Mouse (Mus musculus): ENCODE data around the gene Skida1. TPM values are rescaled to one million over a fixed set of nuclear protein-coding genes. Genes with fewer than 3 reads are reported as not detected.
"Not testable (repeated sequence)": the region's sequence is repeated elsewhere in the genome, so short reads cannot be mapped to it uniquely, and the experiment has no call there.

The Skida1 gene
- polyA plus RNA-seq (2014; fragmentation: Nextera tagmentation; extraction: Ambion mirVana): 1.6 and 2.4 TPM in 2 replicates

DNA sequence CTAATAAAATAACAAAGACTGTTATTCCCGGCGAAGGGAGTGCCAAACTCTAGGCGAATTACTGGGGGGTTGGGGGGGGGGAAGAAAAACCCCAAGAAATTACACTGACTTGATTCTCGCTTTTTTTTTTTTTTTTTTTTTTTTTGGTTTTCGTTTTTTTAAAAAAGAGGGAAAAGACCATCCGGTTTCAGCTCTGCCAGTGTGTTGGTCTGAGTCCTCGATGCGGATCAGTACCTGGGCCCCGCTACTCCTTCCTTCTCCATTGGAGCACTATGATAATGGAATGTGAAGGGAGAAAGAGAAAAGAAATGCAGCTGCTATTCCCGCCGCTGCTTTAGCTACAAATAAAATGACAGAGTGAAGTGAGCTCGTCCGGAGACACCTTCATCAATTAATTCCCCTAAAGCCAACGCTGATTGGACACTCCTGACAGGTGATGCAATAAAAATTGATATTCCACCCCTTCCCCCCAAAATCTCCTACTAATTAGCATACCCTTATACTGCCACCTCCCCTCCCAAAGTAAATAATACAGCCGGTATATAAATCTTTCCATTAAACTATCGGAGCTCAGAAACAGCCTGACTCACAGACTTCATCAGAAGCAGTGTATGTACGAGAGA is at the start of gene Skida1:
Gene Skida1, minus strand, starts transcription at position 599 of the 623 bp plus-strand sequence.
- Histone ChIP-seq H3K4me3 (ENCODE audit: low read depth, low read length) (peak within 1 kb of the TSS; percentile 86), H3K27me3 (replicated peaks; ENCODE audit: control insufficient read depth, insufficient read depth, low read length) (peaks cover 20% of the 10 kb centered on the region), H3K4me2 (peak within 1 kb of the TSS; percentile 96), H3K9ac (ENCODE audit: low read depth, low read length) (peak within 1 kb of the TSS; percentile 88), H3K9me3 (ENCODE audit: control insufficient read depth, low read length) (no peaks in the 10 kb centered on the region), H3K27ac (ENCODE audit: low read depth, low read length) (peak within 1 kb of the TSS; percentile 92), H3K4me1 (replicated peaks; ENCODE audit: control insufficient read depth, insufficient read depth, low read length) (peaks cover 6% of the 10 kb centered on the region), H3K36me3 (ENCODE audit: control insufficient read depth, insufficient read depth, low read length) (no peaks in the 10 kb centered on the region)
- DNase-seq (ENCODE audit: low spot score) (no peak), ATAC-seq (replicated peaks; ENCODE audit: low FRiP score) (no peak)
- WGBS: 2% methylated on average over 17 of the region's 17 CpGs

DNA sequence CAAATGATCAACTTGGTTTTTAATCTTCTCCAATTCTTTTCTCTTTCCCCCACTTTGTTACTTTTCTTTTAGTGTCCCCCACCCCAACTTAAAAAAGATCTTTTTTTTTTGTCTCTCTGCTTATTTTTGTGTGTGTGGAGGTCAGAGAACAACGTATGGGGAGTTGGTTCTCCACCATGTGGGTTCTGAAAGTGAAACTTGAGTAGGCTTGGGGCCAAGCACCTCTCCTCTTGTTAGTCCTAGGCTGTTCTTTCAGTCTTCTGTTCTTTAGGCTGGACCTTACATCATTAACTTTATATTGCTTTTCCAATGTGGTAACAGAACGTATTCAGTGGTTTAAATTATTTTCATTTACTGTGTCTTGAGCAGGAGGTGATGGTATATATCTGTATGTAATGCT is 47.0 kb upstream of the Skida1 start:
- DNase-seq (ENCODE audit: low spot score) (no peak), ATAC-seq (replicated peaks; ENCODE audit: low FRiP score) (no peak)
- H3K4me1 ChIP-seq (replicated peaks; ENCODE audit: control insufficient read depth, insufficient read depth, low read length): no peaks in the 10 kb centered on the region
- H3K9ac ChIP-seq (ENCODE audit: low read depth, low read length): no peak overlapping the region
- no peaks in the 10 kb centered on the region for H3K9me3 ChIP-seq (ENCODE audit: control insufficient read depth, low read length)
- H3K27me3 ChIP-seq (replicated peaks; ENCODE audit: control insufficient read depth, insufficient read depth, low read length): no peaks in the 10 kb centered on the region
- WGBS: 77% methylated on average over 2 of the region's 2 CpGs
- H3K4me2 ChIP-seq: no peak overlapping the region
- no peak overlapping the region for H3K27ac ChIP-seq (ENCODE audit: low read depth, low read length)
- H3K36me3 ChIP-seq (ENCODE audit: control insufficient read depth, insufficient read depth, low read length): peaks cover 22% of the 10 kb centered on the region
- H3K4me3 ChIP-seq (ENCODE audit: low read depth, low read length): no peak overlapping the region

DNA sequence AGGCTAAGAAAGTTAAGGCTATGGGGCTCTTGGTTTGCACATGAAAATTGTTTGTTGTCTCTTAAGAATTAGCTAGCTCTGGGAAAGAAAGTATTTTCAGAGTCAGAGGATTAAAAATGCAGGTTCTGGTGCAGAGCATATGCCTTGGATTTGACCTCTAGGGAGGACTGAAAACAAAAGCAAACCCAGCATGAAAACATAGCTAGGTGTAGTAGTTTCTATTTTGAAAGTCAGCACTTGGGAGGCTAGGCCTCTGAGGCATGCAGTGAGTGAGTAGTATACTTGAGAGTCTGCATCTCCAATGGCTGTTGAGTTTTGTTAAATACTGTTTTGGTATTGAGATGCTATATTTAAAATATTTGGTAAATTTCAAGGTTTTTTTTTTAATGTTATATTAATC is 45.5 kb upstream of the Skida1 start:
- no peaks in the 10 kb centered on the region for H3K9me3 ChIP-seq (ENCODE audit: control insufficient read depth, low read length)
- DNase-seq (ENCODE audit: low spot score) (no peak), ATAC-seq (replicated peaks; ENCODE audit: low FRiP score) (no peak)
- no peaks in the 10 kb centered on the region for H3K4me1 ChIP-seq (replicated peaks; ENCODE audit: control insufficient read depth, insufficient read depth, low read length)
- peaks cover 28% of the 10 kb centered on the region for H3K36me3 ChIP-seq (ENCODE audit: control insufficient read depth, insufficient read depth, low read length)
- H3K27ac ChIP-seq (ENCODE audit: low read depth, low read length): no peak overlapping the region
- H3K4me3 ChIP-seq (ENCODE audit: low read depth, low read length): no peak overlapping the region
- H3K4me2 ChIP-seq: no peak overlapping the region
- no peaks in the 10 kb centered on the region for H3K27me3 ChIP-seq (replicated peaks; ENCODE audit: control insufficient read depth, insufficient read depth, low read length)
- no peak overlapping the region for H3K9ac ChIP-seq (ENCODE audit: low read depth, low read length)

DNA sequence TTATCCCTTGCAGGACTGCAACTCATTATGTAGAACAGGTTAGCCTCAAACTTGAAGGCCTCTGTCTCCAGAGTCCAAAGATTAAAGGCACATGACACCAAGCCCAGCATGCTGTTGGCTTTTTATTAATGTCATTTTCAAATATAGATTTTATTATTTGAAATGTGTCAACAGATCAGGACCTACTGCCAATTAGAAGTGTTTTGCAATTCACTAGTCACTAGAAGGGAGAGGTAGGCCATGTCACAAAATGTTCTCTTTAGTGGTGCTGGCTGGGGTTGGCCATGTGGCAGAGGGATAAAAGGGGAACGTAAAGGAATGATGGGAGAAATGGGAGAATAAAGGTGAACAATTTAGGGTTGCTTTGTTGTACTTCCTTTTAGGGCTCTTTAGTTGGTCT is 45.0 kb upstream of the Skida1 start:
- WGBS: 92% methylated on average over 1 of the region's 1 CpGs
- peaks cover 28% of the 10 kb centered on the region for H3K36me3 ChIP-seq (ENCODE audit: control insufficient read depth, insufficient read depth, low read length)
- ATAC-seq (replicated peaks; ENCODE audit: low FRiP score) (no peak), DNase-seq (ENCODE audit: low spot score) (no peak)
- H3K9ac ChIP-seq (ENCODE audit: low read depth, low read length): no peak overlapping the region
- no peak overlapping the region for H3K4me2 ChIP-seq
- H3K4me3 ChIP-seq (ENCODE audit: low read depth, low read length): no peak overlapping the region
- H3K27me3 ChIP-seq (replicated peaks; ENCODE audit: control insufficient read depth, insufficient read depth, low read length): no peaks in the 10 kb centered on the region
- H3K9me3 ChIP-seq (ENCODE audit: control insufficient read depth, low read length): no peaks in the 10 kb centered on the region
- no peak overlapping the region for H3K27ac ChIP-seq (ENCODE audit: low read depth, low read length)
- no peaks in the 10 kb centered on the region for H3K4me1 ChIP-seq (replicated peaks; ENCODE audit: control insufficient read depth, insufficient read depth, low read length)

DNA sequence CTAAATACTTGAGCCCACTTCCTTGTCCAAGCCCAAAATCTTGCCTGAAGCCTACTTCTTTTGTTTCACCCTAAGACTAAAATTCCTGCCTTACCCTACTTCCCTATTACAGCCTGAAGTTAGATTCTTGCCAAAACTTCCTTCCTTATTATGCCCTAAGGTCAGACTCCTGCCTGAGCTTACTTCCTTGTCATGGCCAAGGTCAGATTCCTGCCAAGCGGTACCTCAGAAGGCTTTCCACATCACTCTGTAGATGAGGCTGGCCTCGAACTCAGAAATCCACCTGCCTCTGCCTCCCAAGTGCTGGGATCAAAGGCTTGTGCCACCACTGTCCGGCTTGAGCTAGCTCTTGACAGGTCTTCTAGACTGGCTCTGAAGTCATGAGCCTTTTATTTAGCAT is 38.8 kb upstream of the Skida1 start:
- not testable (repeated sequence) for H3K4me3 ChIP-seq (ENCODE audit: low read depth, low read length); ATAC-seq (replicated peaks; ENCODE audit: low FRiP score); H3K9me3 ChIP-seq (ENCODE audit: control insufficient read depth, low read length); DNase-seq (ENCODE audit: low spot score); H3K27me3 ChIP-seq (replicated peaks; ENCODE audit: control insufficient read depth, insufficient read depth, low read length); H3K4me1 ChIP-seq (replicated peaks; ENCODE audit: control insufficient read depth, insufficient read depth, low read length); H3K4me2 ChIP-seq; H3K9ac ChIP-seq (ENCODE audit: low read depth, low read length); H3K27ac ChIP-seq (ENCODE audit: low read depth, low read length)
- 80% methylated on average over 3 of the region's 3 CpGs for whole genome bisulfite sequencing
- H3K36me3 ChIP-seq (ENCODE audit: control insufficient read depth, insufficient read depth, low read length): peaks cover 33% of the 10 kb centered on the region

DNA sequence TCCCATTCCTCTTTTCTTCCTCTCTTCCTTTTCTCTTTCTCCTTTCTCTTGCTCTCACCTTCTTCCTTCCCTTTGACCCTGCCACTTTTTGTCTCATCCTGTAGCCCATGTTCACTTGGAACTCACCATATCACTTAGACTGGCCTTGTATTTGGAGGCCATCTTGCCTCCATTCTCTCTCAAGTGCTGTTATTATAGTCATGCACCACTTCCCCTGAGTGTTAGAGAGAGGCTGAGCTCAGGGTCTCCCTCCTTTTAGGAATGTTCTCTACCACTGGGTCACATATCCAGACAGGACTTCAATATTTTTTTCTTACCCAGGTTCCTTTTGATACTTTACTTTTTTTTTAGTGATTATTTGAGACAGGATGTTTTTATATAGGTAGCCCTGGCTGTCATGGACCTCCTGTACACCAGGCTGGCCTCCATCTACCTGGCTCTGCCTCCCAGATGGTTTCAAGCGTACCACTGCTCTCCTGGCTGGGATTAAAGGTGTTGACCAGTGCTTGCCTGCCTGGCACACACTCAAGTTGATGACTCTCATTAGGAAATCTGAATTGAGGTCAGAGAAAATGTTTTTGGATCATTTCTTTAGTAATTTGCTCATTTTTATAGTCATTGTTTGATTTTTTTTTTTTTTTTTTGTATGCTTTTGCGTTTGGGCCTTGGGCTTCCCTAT is 31.5 kb upstream of the Skida1 start:
- 95% methylated on average over 2 of the region's 2 CpGs for WGBS
- H3K36me3 ChIP-seq (ENCODE audit: control insufficient read depth, insufficient read depth, low read length): peaks cover 20% of the 10 kb centered on the region
- ATAC-seq (replicated peaks; ENCODE audit: low FRiP score): no peak
- no peak overlapping the region for H3K4me2 ChIP-seq
- H3K4me3 ChIP-seq (ENCODE audit: low read depth, low read length): no peak overlapping the region
- H3K9ac ChIP-seq (ENCODE audit: low read depth, low read length): no peak overlapping the region
- no peak for DNase-seq (ENCODE audit: low spot score)
- no peaks in the 10 kb centered on the region for H3K9me3 ChIP-seq (ENCODE audit: control insufficient read depth, low read length)
- H3K27ac ChIP-seq (ENCODE audit: low read depth, low read length): no peak overlapping the region
- no peaks in the 10 kb centered on the region for H3K4me1 ChIP-seq (replicated peaks; ENCODE audit: control insufficient read depth, insufficient read depth, low read length)
- no peaks in the 10 kb centered on the region for H3K27me3 ChIP-seq (replicated peaks; ENCODE audit: control insufficient read depth, insufficient read depth, low read length)

- Histone ChIP-seq H3K4me1 (replicated peaks; ENCODE audit: control insufficient read depth, insufficient read depth, low read length) (no peaks in the 10 kb centered on the region), H3K27ac (ENCODE audit: low read depth, low read length) (no peak overlapping the region), H3K4me2 (no peak overlapping the region), H3K9me3 (ENCODE audit: control insufficient read depth, low read length) (no peaks in the 10 kb centered on the region), H3K9ac (ENCODE audit: low read depth, low read length) (no peak overlapping the region), H3K4me3 (ENCODE audit: low read depth, low read length) (no peak overlapping the region), H3K27me3 (replicated peaks; ENCODE audit: control insufficient read depth, insufficient read depth, low read length) (no peaks in the 10 kb centered on the region), H3K36me3 (ENCODE audit: control insufficient read depth, insufficient read depth, low read length) (peaks cover 11% of the 10 kb centered on the region; the same call in 1 of the 2 replicates)
- no peak for DNase-seq (ENCODE audit: low spot score)
- ATAC-seq (replicated peaks; ENCODE audit: low FRiP score): no peak
- WGBS: 91% methylated on average over 2 of the region's 2 CpGs
These were observed 23.1 kb upstream of the Skida1 start for GRCm38 (mm10) chr2:18071947-18072346.

GRCm38 (mm10) chr2:18068071-18068796 is 19.4 kb upstream of the Skida1 start:
- H3K36me3 ChIP-seq (ENCODE audit: control insufficient read depth, insufficient read depth, low read length): peaks cover 2% of the 10 kb centered on the region; the same call in 1 of the 2 replicates
- peaks cover 8% of the 10 kb centered on the region for H3K4me1 ChIP-seq (replicated peaks; ENCODE audit: control insufficient read depth, insufficient read depth, low read length)
- H3K27ac ChIP-seq (ENCODE audit: low read depth, low read length): no peak overlapping the region
- H3K27me3 ChIP-seq (replicated peaks; ENCODE audit: control insufficient read depth, insufficient read depth, low read length): no peaks in the 10 kb centered on the region
- whole genome bisulfite sequencing: 89% methylated on average over 4 of the region's 4 CpGs
- no peak overlapping the region for H3K4me2 ChIP-seq
- ATAC-seq (replicated peaks; ENCODE audit: low FRiP score): no peak
- H3K4me3 ChIP-seq (ENCODE audit: low read depth, low read length): no peak overlapping the region
- no peak for DNase-seq (ENCODE audit: low spot score)
- H3K9ac ChIP-seq (ENCODE audit: low read depth, low read length): no peak overlapping the region
- no peaks in the 10 kb centered on the region for H3K9me3 ChIP-seq (ENCODE audit: control insufficient read depth, low read length)
